Mouse (Mus musculus): ENCODE measurements around the gene Ccdc183.

DNA sequence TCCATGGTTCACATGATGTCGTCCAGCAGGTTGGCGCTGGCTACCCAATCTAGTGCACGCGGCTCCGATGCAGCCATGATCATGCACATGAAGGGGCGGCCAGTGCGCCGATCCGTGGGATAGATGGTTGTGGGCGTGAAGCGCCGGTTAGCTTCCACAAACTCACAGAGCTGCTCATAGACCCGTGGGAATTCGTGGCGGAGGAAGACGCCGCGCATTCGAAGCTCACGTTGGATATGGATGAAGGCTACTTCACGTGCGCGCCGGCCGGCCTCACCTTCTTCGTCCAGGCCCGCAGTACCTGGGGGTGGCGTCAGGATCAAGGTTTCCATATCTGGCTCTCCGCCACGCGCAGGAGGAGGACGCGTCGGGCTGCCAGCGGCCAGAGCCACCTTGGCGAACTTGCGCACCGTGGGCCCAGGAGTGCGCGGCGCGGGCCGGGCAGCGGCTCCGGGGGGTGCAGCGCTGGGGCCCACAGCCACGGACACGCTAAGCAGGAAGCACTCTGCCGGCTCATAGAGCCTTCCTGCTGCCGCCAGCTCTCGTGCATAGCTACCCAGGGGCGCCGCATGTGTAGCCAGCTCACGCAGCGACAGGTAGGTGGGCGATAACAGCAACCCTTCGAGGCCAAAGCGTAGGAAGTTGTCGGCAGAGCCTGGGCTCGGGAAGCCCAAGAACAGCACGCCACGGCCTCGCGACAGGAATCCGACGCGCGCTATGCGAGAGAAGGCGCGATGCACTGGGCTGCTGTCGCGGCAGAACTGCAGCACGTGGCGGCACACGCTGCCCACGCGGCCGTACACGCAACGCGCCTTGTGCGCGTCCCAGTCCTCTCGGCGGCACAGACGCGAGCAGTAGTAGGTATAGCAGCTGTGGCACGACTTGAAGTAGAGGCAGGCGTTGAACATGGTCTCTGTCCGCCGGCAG lies 40.2 kb downstream of the Ccdc183 start:
- TF ChIP-seq GATA1 (IDR thresholded peaks at IDR 0.05; ENCODE audit: borderline replicate concordance, low read length) (no peak), FLI1 (IDR thresholded peaks at IDR 0.05; ENCODE audit: low read length) (no peak)
